Mouse (Mus musculus): Measurements from ENCODE around the gene Rrp8. TPM values are rescaled to one million over a fixed set of nuclear protein-coding genes. Genes with fewer than 3 reads are reported as not detected.
"Not testable (repeated sequence)": the region's sequence is repeated elsewhere in the genome, so short reads cannot be mapped to it uniquely, and the experiment has no call there.

Gene Rrp8
- polyA plus RNA-seq, 1 experiment from 2014 or later: 44.1 TPM

DNA sequence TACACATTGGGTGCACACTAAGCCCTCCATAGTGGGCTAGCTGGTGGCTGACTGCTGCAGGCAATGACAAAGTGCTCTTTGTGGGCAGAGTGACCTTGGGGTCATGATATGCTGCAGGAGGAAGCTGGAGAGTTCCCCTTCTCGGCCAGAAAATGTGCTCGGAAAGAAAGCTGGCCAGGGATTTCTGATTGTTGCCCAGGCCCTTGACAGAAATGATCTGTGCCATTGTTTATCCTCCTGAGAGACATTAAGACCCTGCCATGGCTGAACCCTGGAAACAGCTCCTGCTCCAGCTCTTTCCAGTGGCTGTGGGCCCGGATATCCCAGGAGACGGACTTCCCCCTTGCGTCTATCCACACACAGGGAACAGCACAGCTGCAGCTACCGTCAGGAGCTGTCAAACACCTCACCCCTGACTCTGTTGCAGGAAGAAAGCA is 30.6 kb upstream of the Rrp8 start:
- Histone ChIP-seq H3K27me3 (ENCODE audit: low read depth, poor library complexity, severe bottlenecking) (peaks cover 27% of the 10 kb centered on the region), H3K9me3 (replicated peaks) (no peaks in the 10 kb centered on the region), H3K4me1 (peaks cover 24% of the 10 kb centered on the region), H3K4me3 (peak overlapping the region; percentile 11; the same call in 1 of the 2 replicates), H3K27ac (peak overlapping the region; percentile 32; the same call in 1 of the 2 replicates), H3K36me3 (peaks cover 92% of the 10 kb centered on the region)
- peak; percentile 37 for DNase-seq (ENCODE audit: low spot score)
- 29% methylated on average over 6 of the region's 6 CpGs for WGBS

DNA sequence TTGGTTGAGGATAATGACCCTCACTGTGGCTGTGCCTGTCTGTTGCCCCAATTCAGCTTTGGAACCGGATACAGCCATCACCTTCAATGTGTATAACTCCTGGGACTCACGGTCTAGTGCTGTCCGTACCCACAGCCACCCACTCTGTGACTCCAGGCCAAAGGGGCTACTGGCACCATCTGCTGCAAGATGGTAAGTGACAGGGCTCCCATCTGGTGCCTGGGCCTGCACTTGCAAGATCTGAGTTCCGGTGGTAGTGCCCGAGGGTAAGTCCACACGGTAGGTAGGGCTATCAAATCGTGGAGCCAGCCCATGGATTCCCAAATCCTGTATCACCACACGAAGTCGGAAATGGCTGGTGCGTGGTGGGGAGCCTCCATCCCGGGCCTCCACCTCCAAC is 27.1 kb upstream of the Rrp8 start:
- H3K27ac ChIP-seq: no peak overlapping the region
- no peak for DNase-seq (ENCODE audit: low spot score)
- H3K36me3 ChIP-seq: peaks cover 91% of the 10 kb centered on the region
- peaks cover 24% of the 10 kb centered on the region for H3K4me1 ChIP-seq
- WGBS: 93% methylated on average over 11 of the region's 11 CpGs
- H3K27me3 ChIP-seq (ENCODE audit: low read depth, poor library complexity, severe bottlenecking): peaks cover 37% of the 10 kb centered on the region
- H3K4me3 ChIP-seq: no peak overlapping the region
- H3K9me3 ChIP-seq (replicated peaks): no peaks in the 10 kb centered on the region

DNA sequence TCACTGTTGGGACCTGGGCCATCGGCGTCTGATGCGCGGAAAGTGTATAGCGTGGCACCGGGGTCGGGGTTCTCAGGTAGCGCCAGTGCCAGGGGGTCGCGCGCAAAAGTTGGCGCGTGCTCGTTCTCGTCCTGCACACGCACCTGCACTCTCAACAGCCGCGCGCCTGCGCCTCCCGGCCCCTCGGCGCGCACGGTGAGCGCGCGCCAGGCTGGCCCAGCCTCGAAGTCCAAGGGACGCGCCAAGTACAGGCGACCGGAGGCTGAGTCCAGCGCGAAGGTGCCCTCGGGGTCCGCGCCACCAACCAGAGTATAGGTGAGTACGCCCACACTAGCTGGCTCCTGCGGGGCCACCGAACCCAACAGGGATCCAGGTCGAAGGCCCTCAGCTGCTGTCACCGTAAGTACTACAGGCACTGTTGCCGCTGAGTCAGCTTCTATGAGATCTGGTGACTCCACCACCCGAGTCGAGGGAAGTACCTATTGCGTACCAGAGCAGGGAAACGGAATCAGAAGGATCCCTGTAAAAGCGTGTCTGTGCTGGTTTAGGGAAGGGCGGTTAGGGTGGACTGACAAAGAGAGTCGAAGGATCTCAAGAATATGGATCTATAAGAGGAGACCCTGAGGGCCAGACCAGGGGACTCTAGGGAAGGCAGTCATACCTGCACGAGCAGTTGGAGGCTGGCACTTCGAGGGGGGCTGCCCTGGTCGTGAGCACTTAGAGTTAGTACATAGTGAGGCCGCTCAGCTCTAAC is 25.5 kb upstream of the Rrp8 start:
- Histone ChIP-seq H3K36me3 (peaks cover 98% of the 10 kb centered on the region), H3K9me3 (replicated peaks) (no peaks in the 10 kb centered on the region), H3K27me3 (ENCODE audit: low read depth, poor library complexity, severe bottlenecking) (peaks cover 37% of the 10 kb centered on the region), H3K27ac (no peak overlapping the region), H3K4me3 (no peak overlapping the region), H3K4me1 (peaks cover 9% of the 10 kb centered on the region)
- DNase-seq (ENCODE audit: low spot score): no peak
- 18% methylated on average over 55 of the region's 55 CpGs for WGBS

DNA sequence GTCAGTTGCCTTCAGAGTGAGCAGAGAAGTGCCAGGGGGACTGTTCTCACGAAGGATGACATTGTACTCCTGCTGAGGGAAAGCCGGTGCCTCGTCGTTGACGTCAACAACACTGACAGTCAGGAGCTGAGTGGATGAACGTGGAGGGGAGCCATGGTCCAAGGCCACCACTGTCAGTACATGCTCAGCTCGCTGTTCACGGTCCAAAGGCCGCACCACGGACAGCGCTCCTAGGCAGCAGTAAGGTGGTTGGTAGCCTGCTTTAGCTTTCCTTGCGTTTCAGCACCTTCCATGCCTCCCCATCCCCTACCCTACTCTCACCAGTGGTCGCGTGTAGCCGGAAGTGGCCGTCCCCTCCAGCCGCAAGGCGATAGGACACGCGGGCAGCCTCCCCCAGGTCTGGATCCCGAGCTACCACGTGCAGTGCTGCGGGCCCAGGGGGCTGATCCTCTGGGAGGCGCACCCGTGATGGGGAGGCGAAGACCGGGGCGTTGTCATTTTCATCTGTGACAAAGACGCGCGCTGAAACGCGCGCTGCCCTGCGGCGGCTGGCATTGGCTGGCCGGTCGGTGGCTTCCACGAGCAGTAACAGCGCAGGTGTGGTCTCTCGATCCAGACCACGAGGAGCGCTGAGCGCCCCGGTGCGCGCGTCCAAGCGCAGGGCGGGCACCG is 24.8 kb upstream of the Rrp8 start:
- Histone ChIP-seq H3K4me1 (peaks cover 4% of the 10 kb centered on the region; the same call in 1 of the 2 replicates), H3K27me3 (ENCODE audit: low read depth, poor library complexity, severe bottlenecking) (peaks cover 37% of the 10 kb centered on the region), H3K4me3 (no peak overlapping the region), H3K27ac (no peak overlapping the region), H3K9me3 (replicated peaks) (no peaks in the 10 kb centered on the region), H3K36me3 (peaks cover 98% of the 10 kb centered on the region)
- 21% methylated on average over 51 of the region's 51 CpGs for WGBS
- DNase-seq (ENCODE audit: low spot score): no peak

DNA sequence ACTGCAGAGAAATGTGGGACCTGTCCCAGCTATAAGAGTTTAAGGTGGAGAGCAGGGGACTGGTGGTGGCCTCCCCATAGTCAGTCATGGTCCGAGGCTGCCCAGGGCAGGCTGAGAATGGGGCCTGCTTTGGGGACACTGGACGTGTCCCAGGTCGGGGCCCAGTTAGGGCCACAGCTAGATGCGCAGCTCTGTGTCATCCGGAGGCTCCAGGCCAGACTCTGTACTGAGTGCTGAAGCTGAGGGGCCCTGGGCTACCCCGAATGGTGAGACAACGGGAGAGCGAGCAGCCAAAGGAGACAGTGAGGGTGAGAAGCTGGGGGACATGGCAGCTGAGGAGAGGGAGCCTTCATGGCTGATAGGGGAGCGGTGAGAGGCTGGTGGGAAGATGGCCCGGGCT is 16.1 kb upstream of the Rrp8 start:
- peaks cover 76% of the 10 kb centered on the region for H3K36me3 ChIP-seq
- H3K27ac ChIP-seq: no peak overlapping the region
- H3K9me3 ChIP-seq (replicated peaks): no peaks in the 10 kb centered on the region
- H3K4me1 ChIP-seq: peaks cover 9% of the 10 kb centered on the region
- no peaks in the 10 kb centered on the region for H3K27me3 ChIP-seq (ENCODE audit: low read depth, poor library complexity, severe bottlenecking)
- no peak overlapping the region for H3K4me3 ChIP-seq
- WGBS: 93% methylated on average over 10 of the region's 10 CpGs
- DNase-seq (ENCODE audit: low spot score): no peak

DNA sequence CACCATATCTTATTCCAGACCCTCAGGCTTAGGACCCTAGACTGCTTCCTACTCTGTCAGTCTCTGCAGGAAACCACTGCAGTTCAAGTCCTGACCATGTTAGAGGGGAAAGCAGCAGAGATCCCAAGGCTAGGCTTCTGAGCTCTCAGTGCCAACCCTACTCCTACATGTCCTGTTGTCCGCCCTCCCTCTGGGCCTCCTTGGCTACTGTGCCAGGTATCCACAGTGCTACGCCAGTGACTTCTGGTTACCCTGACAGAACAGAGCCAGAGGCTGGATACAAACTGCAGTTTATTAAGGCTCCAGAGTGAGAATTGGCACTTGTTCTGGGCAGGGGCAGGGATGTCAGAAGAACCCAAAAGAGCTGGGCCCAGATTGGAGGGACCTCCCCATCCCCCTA is 15.5 kb upstream of the Rrp8 start:
- Histone ChIP-seq H3K36me3 (peaks cover 75% of the 10 kb centered on the region), H3K9me3 (replicated peaks) (no peaks in the 10 kb centered on the region), H3K4me1 (peaks cover 9% of the 10 kb centered on the region), H3K27ac (no peak overlapping the region), H3K4me3 (no peak overlapping the region), H3K27me3 (ENCODE audit: low read depth, poor library complexity, severe bottlenecking) (no peaks in the 10 kb centered on the region)
- DNase-seq (ENCODE audit: low spot score): no peak
- 88% methylated on average over 2 of the region's 2 CpGs for WGBS

DNA sequence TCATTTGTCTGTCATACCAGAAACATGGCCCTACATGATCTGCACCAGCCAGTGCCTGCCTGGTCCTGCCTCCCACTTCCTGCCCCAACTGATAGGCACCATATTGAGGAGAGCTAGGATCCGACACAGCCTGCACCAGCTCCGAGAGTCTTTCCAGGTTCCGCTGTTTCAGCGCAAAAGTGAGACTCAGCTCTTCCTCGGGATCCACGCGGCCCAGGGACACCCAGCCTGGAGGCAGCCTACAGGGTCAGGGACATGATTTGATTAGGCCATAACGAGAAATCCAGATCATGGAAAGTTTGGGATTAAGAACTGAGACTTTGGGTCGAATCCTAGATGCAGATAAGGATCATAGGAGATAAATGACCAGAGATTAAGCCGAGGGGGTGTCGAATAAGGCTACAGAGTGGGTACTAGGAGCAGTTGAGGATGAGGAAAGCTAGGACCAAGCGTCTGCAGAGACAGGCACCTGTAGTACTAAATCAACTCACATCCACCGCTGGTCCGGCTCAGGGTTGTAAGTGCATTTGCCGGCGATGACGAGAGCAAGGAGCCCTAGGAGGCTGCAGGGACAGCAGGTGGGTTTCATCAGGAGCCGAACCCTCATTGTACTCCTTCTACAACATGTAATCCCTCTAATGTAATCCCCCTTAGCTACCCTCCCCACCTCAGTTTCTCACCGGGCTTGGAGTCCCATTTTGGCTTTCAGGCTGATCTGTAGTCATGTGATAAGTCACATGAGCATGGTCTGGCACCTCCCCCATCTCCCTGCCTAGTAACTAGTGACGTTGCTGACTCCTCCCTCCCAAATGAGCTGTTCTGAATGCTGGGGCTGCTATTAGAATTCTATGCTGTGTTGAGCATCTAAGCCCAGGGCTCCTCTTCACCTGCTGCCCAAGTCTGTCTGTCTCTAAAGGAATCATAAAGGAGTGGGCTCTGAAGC is 14.6 kb upstream of the Rrp8 start, which contains the start of gene Tpp1:
Gene Tpp1 (minus strand): TSS at position 745 of the 943 bp plus-strand sequence.
- H3K4me3 ChIP-seq: peak within 1 kb of the TSS; percentile 65
- H3K9me3 ChIP-seq (replicated peaks): no peaks in the 10 kb centered on the region
- H3K27ac ChIP-seq: peak within 1 kb of the TSS; percentile 75
- no peaks in the 10 kb centered on the region for H3K27me3 ChIP-seq (ENCODE audit: low read depth, poor library complexity, severe bottlenecking)
- peaks cover 75% of the 10 kb centered on the region for H3K36me3 ChIP-seq
- peak; percentile 87 for DNase-seq (ENCODE audit: low spot score)
- H3K4me1 ChIP-seq: peaks cover 9% of the 10 kb centered on the region
- WGBS: 24% methylated on average over 20 of the region's 20 CpGs

DNA sequence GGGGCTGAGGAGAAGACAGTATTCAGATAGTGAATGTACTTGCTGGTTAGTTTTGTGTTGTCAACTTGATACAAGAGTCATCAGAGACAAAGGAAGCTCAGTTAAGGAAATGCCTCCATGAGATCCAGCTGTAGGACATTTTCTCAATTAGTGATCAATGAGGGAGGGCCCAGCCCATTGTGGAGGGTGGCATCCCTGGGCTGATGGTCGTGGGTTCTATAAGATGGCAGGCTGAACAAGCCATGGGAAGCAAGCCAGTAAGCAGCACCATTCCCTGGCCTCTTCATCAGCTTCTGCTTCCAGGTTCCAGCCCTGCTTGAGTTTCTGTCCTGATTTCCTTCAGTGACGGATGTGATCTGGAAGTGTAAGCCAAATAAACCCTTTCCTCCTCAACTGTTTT is 10.6 kb upstream of the Rrp8 start:
- WGBS: 83% methylated on average over 2 of the region's 2 CpGs

DNA sequence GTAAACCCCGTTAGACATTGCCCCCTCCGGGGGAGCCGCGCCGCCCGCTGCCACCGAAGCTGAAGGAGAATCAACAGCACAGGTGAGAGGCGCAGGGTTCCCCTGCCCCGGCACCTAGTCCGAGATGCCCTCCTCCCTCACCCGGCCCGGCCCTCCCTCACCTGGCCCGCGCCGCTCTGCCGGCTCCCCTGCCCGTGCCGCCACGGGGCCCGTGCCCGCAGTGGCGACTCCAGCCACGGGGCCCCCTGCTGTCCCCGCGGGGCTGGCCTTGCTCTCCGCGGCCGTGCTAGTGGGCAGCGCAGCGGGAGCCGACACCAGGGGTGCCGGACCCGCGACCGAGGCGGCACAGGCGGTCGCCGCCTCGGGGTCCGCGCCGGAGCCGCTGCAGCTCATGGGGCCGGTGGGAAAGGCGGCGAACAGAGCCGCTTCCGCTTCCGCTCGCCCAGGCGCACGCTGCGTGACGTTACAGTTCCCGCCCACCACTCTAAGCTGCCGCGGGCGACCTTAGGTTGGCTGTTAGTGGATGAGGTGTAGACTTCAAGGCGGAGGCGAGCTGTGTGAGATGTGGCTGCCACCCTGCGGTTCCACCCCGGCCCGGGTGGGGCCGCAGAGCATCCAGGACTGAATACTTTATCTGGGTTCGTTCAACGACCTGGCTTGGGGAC is 6.9 kb upstream of the Rrp8 start, which contains the start of gene Taf10:
Gene Taf10 (minus strand): TSS at position 436 of the 665 bp plus-strand sequence.
- H3K9me3 ChIP-seq (replicated peaks): no peaks in the 10 kb centered on the region
- peaks cover 65% of the 10 kb centered on the region for H3K36me3 ChIP-seq
- WGBS: under 1% methylated on average over 66 of the region's 67 CpGs
- peak within 1 kb of the TSS; percentile 96 for H3K4me3 ChIP-seq
- peak within 1 kb of the TSS; percentile 93 for H3K27ac ChIP-seq
- H3K27me3 ChIP-seq (ENCODE audit: low read depth, poor library complexity, severe bottlenecking): no peaks in the 10 kb centered on the region
- DNase-seq (ENCODE audit: low spot score): peak; percentile 93
- peaks cover 13% of the 10 kb centered on the region for H3K4me1 ChIP-seq

More for the DNA sequence above, 10.6 kb upstream of the Rrp8 start:
- Histone ChIP-seq H3K9me3 (replicated peaks) (no peaks in the 10 kb centered on the region), H3K4me1 (peaks cover 17% of the 10 kb centered on the region), H3K27ac (no peak overlapping the region), H3K4me3 (no peak overlapping the region), H3K36me3 (peaks cover 47% of the 10 kb centered on the region), H3K27me3 (ENCODE audit: low read depth, poor library complexity, severe bottlenecking) (no peaks in the 10 kb centered on the region)
- DNase-seq (ENCODE audit: low spot score): no peak

DNA sequence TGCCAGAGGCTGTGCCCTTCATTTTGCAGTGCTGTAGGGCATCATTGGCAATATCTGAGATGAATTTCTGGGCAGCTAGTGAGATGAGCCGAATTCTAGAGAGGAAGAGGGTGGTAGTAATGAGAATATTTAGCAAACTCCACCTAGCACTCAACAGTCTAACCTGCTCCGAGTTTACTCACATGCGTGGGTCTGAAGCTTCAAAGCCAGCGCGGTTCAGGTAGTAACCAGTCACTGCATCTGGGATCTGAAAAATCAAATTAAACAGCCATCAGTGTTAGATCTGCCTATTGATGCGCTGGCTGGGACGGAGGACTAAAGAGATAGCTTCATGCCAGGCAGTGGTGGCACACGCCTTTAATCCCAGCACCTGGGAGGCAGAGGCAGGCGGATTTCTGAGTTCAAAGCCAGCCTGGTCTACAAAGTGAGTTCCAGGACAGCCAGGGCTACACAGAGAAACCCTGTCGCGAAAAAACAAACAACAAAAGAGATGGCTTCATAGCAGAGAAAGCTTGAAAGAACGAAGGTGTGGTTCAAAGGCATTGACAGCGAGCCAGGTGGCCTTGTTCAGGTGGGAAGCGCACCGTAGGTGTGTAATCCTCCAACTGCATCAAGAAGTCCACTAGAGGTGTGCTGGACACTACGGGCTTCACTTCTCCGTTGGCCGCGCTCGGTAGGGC is 6.2 kb upstream of the Rrp8 start:
- not testable (repeated sequence) for H3K9me3 ChIP-seq (replicated peaks); DNase-seq (ENCODE audit: low spot score); H3K27me3 ChIP-seq (ENCODE audit: low read depth, poor library complexity, severe bottlenecking)
- peaks cover 60% of the 10 kb centered on the region for H3K36me3 ChIP-seq
- 35% methylated on average over 20 of the region's 20 CpGs for WGBS
- H3K4me3 ChIP-seq: peak overlapping the region; percentile 96
- peak overlapping the region; percentile 93 for H3K27ac ChIP-seq
- H3K4me1 ChIP-seq: peaks cover 20% of the 10 kb centered on the region

DNA sequence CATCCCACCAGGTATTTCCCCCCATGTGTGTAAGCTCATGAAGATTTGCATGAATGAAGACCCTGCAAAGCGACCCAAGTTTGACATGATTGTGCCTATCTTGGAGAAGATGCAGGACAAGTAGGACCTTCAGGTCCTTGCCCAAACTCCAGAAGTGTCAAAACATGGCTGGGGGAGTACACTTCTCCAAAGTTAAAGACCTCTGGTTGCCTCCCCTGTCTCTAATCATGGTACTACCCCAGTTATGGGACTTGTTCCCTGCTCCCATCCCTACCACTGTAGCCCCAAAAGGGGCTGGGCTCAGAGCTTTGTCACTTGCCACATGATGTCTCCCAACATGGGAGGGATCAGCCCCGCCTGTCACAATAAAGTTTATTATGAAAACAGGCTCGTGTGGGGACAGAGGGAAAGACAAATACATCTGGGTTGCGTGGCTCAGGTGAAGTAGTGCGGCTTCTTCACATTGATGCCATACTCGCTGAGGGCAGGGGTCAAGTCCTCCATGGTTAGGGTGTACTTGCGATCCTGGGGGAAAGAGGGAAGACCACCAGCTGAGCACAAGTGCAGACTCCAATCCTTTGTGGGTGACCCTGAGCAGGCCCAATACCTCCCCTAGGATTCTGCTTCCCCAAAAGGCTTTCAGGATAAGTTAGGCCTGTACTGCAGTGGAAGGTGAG is 5.5 kb upstream of the Rrp8 start:
- DNase-seq (ENCODE audit: low spot score); H3K27me3 ChIP-seq (ENCODE audit: low read depth, poor library complexity, severe bottlenecking); H3K9me3 ChIP-seq (replicated peaks); H3K27ac ChIP-seq: not testable (repeated sequence)
- H3K36me3 ChIP-seq: peaks cover 53% of the 10 kb centered on the region
- 89% methylated on average over 7 of the region's 7 CpGs for WGBS
- H3K4me3 ChIP-seq: peak overlapping the region; percentile 96
- peaks cover 27% of the 10 kb centered on the region for H3K4me1 ChIP-seq
